Mouse (Mus musculus) kidney, adult 18-20 months (tissue): Measurements from ENCODE around the gene Espnl.

Experiments used
- DNase-seq: peaks from one replicate; pipeline ENCODE4 v3.0.0; 2021

The Espnl gene

GRCm38 (mm10) chr1:91321760-91322438 lies at the start of gene Espnl:
Gene Espnl, plus strand, starts transcription at chr1:91322075.
- peak; percentile 23 for DNase-seq

- no peak for DNase-seq
Observed at GRCm38 (mm10) chr1:91272260-91272659, 49.6 kb upstream of the Espnl start.

GRCm38 (mm10) chr1:91276581-91276980 lies 45.3 kb upstream of the Espnl start:
- no peak for DNase-seq

- DNase-seq, result no peak
Observed at GRCm38 (mm10) chr1:91277480-91277879, 44.4 kb upstream of the Espnl start.

GRCm38 (mm10) chr1:91278410-91279119 lies 43.3 kb upstream of the Espnl start:
- no peak for DNase-seq

GRCm38 (mm10) chr1:91279126-91279525 lies 42.7 kb upstream of the Espnl start:
- DNase-seq, result no peak

- no peak for DNase-seq
Observed at GRCm38 (mm10) chr1:91282582-91282981, 39.3 kb upstream of the Espnl start.

GRCm38 (mm10) chr1:91289375-91289774 lies 32.5 kb upstream of the Espnl start:
- DNase-seq, result no peak

- peak; percentile 42 for DNase-seq
Observed at GRCm38 (mm10) chr1:91292101-91292825, 29.6 kb upstream of the Espnl start.

- DNase-seq, result no peak
Observed at GRCm38 (mm10) chr1:91295544-91295943, 26.3 kb upstream of the Espnl start.

GRCm38 (mm10) chr1:91297799-91298744 lies 23.8 kb upstream of the Espnl start, which contains the start of gene Scly:
Gene Scly, plus strand, starts transcription at chr1:91298338.
- DNase-seq, result peak; percentile 97

- DNase-seq, result peak; percentile 40
Observed at GRCm38 (mm10) chr1:91299026-91299706, 22.7 kb upstream of the Espnl start.

GRCm38 (mm10) chr1:91299707-91300426 lies 22.0 kb upstream of the Espnl start:
- peak; percentile 62 for DNase-seq

GRCm38 (mm10) chr1:91301206-91301920 lies 20.5 kb upstream of the Espnl start:
- DNase-seq, result peak; percentile 84

GRCm38 (mm10) chr1:91302021-91302420 lies 19.9 kb upstream of the Espnl start:
- peak; percentile 40 for DNase-seq

GRCm38 (mm10) chr1:91304621-91305020 lies 17.3 kb upstream of the Espnl start:
- DNase-seq, result no peak

- DNase-seq, result peak; percentile 50
Observed at GRCm38 (mm10) chr1:91309366-91310085, 12.3 kb upstream of the Espnl start.

GRCm38 (mm10) chr1:91312273-91312672 lies 9.6 kb upstream of the Espnl start:
- DNase-seq, result no peak

GRCm38 (mm10) chr1:91313251-91313650 lies 8.6 kb upstream of the Espnl start:
- no peak for DNase-seq

- DNase-seq, result peak; percentile 58
Observed at GRCm38 (mm10) chr1:91317656-91318055, 4.2 kb upstream of the Espnl start.
